Mouse (Mus musculus) right cerebral cortex, postnatal 4 days (tissue): ENCODE measurements around the gene Aipl1.

Source experiments
- DNase-seq: peaks from one replicate; pipeline ENCODE4 v3.0.0-alpha.2; 2022

Aipl1 gene

DNA sequence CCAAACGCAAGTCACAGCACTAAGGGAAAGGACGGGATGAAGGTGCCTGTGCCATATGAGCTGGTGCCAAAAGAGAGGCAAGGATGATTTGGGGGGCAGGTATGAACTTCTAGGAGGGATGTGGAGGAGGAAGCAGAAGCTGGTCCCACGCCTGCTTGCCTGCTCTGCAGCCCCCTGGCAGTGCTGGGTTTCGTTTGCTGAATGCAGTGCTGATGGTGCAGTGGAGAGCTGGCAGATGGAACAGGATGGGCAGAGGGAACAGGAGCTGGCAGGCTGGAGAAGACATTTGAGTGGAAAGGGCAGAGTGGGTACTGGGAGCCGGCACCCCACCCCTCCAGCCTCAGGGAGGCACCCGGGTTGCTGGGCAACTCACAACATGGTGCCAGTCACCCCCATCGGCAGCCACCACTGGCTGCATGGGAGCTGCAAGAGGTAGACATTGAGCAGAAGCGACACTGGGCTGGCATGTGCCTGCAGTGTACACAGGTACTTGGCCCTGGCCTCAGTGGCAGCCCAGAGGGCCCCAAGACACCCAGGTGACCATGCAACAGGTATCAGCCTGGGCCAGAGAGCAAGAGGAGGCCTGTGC is 12.0 kb upstream of the Aipl1 start:
- no peak for DNase-seq

DNA sequence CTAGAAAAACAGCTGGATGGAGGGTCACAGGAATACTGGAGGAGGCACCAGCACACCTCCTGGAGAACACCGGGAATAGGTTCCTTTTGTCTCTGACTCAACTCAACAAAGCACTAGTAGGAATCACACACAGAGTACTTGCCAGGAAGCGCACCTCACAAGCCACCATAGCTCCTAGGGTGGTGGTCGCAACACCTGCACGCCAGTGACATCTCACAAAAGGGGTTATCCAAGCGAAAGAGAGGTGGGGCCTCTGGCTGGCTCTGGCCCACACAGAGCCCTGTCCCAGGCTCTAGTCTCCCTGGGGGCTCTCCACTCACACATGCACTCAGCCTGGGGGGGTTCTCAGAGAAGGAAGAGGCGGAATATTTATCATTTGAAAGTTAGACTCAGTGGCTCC is 11.4 kb upstream of the Aipl1 start:
- no peak for DNase-seq

DNA sequence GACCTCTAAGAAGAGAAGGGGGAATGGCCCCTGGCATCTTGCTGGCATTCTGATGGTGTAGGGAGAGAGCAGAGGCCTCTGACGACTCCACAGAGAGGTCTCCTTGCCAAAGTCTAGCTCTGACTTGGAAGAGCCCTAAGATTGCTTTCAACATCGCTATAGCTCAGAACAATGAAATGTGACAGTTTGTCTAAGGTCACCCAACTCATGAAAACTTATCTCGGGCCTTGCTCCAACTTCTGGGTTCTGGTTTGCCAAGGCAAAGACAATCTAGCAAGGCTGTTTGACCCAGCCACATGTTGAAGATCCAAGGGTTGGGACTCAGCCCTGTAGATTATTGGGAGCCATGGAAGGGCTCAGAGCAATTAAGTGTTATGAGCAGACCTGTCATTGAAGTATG is 6.9 kb upstream of the Aipl1 start:
- DNase-seq = no peak

DNA sequence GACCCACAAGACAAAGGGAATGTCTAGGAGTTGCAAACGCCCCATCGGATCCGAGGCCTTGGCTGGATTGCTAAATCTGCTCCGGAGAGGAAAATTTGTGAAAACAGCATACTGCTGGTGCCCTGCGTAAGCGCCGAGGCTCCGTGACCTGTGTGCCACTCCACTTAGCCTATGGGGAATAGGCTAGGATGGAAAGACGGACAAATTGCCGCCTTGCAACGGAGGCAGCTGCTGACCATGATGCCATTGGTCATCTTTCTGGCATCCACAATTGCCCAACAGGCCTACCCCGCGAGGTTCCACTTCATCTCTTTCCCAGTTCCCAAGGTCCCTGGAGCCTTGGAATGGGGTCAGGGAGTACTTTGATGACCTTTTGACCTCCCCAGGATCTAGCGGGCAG is 5.3 kb upstream of the Aipl1 start:
- DNase-seq = no peak

DNA sequence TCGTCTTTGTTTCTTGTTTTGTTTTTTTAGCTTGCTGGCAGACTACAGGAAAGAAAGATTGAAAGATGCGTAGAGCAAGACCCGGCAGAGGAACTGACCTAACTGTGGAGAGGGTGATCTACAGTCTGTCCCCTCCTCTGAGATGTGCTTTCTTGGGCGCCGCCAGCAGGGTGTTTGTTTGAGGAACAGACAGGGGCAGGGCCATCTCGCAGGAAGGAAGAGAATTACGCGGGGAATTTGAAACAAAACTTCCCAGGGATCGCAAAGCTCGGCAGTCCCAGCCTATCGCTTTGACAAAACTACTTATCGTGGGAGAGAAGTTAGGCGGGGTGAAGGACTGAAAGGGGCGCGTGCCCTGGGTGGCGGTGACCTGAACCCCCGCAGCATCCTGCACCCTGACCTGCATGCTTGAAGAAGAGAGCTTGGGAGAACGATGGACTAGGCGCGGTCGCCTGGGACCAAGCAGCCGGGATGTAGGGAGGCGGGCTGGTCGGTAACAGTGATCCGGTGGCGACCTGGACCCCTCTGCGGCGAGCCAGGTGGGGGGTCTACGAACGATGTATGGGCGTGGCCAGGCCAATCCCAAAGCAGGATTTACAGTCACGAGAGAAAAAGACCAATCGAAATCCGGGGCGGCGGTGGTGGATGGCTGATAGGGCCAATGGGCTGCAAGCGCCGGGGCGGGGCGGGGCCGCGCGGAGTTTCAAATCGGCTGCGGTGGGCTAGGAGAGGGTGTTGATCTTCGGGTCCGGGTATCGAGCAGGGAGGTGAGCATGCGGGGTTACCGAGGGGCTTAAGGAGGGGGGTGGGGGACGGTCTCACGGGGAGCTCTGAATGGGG is 4.7 kb upstream of the Aipl1 start, which contains the start of gene Pimreg:
TSS of gene Pimreg (plus strand) at position 265 of the 840 bp plus-strand sequence.
- peak; percentile 91 for DNase-seq

DNA sequence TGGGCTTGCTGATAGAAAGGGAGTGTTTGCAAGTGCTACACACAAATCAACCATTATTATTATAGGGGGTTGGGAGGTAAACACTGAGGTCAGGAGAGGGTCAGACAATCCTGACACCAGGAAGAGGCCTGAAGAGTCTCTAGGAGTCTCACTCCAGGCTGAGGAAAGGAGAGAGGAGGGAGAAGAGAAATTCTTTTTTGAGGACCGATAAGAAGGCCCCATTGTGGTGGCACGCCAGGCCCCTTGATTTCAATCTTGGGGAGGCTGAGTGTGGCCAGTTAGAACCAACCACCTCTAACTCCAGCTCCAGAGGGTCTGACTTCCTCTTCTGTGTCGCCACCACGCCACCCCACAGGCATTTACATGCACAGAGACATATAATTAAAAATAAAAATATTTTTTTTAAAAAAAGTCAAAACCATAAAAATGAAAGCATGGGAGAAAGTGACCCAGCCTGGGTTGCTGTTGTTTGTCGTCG is 4.0 kb upstream of the Aipl1 start:
- DNase-seq = no peak

DNA sequence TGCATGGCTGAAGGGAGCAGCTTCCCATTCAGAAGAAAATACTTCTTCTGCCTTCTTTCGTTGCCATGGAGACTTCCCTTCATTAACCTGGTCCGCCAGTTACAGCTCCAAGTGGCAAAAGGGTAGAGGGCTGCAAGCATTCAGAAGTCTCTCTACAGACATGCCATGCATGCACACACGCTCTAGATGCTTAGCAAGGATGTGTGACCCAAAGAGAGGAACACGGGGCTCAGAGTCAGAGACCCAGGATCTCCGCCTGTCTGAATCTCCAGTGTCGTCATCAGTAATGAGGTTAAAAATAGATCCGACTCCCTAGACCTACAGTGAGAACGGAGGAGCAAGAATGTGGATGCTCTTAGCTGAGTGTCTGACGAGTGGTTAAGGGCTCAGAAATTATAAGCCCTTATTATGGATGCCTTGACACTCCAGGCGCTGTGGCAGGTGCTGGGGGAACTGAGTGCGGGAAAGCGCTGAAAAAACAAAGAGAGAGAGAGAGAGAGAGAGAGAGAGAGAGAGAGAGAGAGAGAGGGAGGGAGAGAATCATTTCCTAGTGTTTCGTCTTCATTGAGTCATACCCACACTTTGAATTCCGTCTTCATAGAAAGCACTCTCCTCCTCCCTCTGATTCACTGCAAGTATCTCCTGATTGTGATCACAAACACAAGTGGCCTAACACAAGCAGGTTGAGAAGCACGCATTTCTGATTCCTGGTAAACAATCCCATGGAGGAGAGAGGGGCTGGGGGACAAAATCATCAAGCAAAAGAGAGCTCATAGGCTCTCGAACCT is 2.5 kb upstream of the Aipl1 start:
- no peak for DNase-seq

DNA sequence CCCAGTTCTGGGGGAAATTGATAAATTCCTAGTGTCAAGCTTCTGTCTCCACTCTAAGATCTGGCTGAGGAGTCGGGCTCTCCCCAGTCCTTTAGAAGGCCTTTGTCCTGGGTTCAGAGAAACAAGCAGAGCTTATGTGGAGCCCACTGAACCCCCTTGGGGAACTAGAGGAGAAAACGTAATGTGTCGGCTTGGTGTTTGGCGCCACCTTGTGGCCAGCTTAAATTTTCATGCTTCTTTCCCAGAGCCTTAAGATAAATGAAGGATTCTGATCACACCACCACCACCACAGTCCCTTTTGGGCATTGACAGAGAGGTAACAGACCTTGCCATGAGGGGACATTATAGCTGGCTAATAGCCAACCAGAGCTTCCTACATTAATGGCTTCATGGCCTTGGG is 687 bp upstream of the Aipl1 start:
- peak; percentile 93 for DNase-seq

DNA sequence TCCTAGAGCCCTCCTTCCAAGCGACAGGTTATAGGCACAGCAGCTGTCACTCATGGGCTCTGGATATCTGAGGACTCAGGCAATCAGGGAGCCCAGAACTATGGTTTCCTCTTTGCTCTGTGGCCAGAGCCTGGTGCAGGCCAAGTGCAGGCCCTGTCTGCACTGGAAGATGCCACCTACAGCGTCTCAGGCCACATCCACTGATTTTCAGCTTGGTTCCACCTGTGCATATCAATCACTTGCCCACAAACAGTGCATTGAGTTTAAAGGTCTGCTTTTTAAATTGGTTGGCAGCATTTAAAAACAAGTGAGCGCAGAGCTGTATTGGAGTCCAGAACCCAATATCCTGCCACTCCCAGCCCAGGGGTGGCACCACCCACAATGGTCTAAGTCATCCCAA is 4.7 kb downstream of the Aipl1 start:
- no peak for DNase-seq

DNA sequence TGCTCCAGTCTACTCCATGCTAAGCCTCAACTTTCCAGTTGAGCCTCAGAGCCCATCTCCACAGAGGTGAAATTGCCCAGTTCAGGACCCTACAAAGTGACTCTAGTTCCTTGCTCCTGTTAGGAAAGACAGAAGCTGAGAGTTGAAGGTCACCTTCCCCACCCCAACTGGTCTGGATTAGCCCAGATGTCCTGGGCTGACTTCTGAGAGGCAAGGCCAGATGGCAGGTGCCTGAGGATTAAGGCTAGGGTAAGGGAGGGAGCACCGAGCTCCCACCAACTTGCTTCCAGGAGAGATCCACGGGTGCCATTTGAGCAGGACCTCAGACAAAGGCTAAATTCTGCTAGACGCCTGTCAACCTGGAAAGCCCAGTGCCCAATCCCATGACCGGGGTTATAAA is 5.2 kb downstream of the Aipl1 start:
- DNase-seq = no peak

DNA sequence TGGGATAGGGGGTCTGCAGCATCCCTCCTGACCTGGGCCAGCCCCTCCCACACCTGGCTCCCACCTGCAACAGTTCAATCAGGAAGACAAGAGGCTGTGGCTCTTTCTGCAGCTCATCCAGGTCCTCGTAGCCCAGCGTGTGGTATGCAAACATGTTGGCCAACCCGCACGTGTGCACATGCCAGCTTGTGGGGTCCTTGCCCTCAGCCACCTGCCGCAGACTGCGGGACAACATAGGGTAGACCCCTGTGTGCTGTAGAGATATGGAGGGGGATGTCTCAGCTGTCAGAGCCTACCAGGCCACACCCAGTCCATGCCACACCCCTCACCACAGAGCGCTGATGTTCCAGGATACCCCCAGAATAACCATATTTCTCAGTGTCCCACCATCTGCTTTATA is 6.0 kb downstream of the Aipl1 start:
- DNase-seq = no peak

DNA sequence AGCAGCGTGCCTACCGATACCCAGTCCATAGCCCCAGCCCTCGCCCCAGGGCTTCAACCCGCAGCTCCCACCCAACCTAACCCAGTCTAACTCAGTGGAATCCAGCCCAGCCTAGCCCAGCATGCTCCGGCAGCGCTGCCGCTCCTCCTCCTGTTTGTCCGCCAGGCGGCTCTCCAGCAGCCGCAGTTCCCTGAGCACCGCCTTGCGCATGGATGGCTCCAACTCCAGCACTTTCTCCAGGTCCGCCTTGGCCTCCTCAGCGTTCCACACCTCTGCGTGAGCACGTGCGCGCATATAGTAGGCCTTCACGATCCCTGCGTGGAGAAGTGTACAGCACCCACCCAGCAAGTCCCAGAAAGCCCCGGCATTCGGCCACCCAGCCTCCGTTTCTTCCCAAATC is 8.2 kb downstream of the Aipl1 start:
- DNase-seq = peak; percentile 63

DNA sequence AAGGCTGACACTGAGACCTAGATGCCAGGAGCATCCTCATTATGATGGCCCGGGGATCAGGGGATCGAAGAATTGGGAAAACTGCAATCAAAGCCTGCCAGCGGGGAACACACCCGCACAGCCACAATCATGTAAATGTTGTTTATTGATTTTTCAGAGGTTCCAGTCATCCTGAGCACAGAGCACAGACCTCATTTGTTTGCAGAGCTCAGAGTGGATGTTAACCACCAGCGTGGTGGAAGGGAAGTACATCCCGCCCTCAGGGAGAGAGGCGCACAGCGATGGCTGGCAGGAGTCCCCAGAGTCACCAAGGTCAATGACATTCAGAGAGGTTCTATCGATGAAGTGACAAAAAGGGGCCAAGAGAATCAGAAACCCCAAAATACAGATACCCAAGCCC is 9.5 kb downstream of the Aipl1 start:
- DNase-seq = no peak

DNA sequence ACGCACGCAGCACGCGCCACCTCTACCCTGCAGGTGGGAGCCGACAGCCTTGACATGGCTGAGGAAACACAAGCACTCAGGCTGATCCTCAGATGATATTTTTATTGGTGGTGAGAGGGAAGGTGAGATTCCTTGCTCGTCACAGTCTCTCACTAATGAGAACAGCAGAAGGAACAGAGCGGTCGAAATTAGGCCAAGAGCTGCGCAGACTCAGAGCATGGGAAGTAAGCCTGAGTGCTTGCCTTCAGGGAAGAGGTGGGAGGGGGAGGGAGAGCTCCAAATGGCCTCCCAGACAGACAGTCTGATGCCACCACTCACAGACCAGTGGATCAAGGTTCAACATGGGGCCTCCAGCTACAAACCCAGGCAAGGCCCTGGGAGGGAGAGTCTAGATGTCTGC is 10.8 kb downstream of the Aipl1 start:
- no peak for DNase-seq

DNA sequence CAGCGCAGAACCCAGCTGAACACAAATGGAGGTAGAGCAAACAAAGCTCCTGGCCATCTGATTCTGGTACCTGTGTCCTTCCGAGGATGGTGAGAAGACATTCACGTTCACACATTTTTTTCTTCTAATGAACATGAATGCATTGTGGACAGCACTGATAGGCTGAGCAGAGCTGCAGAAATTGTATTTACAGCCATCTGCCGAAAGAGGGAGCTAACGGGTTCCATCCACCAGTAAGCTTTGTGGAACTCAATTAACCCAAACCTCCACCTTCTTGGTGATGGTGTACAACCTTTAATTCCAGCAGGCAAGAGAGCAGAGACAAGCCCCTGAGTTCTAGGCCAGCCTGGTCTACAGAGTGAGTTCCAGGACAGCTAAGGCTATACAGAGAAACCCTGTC is 11.5 kb downstream of the Aipl1 start:
- no peak for DNase-seq

DNA sequence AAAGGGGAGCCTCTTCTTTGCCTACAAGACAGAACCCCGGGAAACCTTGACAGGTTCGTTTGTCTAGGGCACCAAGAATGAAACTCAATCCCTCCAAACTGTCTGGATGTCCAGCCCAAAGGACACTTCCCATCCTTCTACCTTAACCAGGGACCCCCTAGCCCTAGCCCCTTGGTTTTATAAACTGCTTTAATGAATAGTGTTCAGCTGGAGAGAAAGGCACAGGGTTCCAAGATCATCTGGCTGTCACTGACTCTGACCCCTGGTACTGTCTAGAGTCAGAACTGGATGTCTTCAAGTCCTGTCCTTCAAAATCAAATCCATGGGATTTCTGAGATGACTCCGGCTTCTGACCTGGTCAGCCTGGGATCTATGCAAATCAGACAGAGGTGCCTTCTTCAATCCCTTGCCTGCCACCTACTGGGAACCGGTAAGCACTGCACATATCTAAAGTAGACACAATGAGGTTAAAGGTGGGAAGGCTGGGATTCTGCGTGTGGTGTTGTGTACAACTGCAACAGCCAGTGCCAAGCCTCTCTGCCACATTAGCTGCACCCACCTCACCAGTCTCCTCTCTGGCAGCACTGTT is 13.0 kb downstream of the Aipl1 start:
- DNase-seq = peak; percentile 64

DNA sequence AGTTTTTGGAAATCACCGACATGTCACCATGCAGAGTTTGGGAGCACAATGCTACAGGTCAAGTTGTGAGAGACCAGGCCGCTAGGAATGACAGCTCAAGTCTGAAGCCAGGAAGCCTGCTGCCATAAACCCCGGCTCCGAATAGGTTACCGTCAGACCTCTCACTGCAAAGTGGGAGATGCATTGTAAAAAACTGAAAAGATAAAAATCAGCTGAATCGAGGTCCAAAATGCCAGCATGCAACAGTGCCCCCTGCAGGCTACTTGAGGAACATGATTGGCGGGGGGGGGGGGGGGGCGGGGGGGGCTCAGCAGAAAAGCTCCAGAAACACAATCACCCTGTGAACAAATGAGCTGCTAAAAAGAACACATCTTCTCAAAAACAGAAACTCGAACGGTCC is 13.7 kb downstream of the Aipl1 start:
- peak; percentile 69 for DNase-seq

DNA sequence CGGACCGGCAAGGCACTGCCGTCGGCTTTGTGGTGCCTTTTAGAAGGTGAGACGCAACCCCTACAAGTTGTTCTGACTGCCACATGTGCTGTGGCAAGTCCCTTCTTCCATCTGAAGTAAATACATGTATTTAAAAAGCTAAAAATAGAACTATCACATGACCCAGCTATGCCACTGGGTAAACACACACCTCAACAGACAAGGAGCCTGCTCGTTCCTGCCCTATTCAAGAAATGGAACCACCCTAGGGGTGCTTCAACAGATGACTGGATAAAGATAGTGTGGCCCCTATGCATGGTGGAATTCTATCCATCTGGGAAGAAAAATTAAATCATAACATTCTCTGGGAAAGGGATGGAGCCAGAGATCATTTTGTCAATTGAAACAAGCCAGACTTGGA is 14.5 kb downstream of the Aipl1 start:
- DNase-seq = no peak

DNA sequence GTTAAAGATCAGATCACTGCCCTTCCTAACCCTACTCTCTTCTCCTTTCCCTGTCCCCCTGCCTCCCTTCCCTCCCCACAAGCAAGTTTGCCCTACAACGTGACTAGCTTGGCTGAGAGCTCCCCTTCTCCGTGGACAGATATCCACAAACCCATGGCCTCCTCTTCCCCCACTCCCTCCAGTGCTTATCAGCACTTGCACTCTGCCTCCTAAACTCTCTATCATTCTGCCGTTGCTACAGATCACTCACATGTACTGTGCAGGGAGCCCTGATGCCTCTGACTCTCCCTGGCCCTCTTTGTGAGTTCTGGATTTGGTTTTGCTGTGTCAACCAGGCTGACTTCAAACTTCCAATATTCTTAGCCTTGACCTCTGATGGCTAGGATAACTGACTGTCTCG is 16.3 kb downstream of the Aipl1 start:
- no peak for DNase-seq

DNA sequence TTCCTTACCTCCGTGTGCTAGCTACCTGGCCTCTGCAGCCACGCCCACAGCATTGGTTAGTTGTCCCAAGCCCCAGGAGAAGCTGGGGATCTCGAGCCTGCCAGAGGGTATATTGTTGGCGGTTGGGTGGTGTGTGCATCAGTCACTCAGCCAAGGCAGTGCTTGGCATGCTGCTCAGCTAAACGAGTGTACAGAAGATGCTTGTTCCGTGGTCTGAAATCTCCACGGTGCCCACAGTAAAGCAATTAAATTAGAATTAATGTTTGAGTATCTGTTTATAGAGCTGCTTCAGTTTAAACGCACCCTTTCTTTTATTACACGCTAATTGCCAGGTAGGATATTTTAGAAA is 20.1 kb downstream of the Aipl1 start:
- DNase-seq = no peak

DNA sequence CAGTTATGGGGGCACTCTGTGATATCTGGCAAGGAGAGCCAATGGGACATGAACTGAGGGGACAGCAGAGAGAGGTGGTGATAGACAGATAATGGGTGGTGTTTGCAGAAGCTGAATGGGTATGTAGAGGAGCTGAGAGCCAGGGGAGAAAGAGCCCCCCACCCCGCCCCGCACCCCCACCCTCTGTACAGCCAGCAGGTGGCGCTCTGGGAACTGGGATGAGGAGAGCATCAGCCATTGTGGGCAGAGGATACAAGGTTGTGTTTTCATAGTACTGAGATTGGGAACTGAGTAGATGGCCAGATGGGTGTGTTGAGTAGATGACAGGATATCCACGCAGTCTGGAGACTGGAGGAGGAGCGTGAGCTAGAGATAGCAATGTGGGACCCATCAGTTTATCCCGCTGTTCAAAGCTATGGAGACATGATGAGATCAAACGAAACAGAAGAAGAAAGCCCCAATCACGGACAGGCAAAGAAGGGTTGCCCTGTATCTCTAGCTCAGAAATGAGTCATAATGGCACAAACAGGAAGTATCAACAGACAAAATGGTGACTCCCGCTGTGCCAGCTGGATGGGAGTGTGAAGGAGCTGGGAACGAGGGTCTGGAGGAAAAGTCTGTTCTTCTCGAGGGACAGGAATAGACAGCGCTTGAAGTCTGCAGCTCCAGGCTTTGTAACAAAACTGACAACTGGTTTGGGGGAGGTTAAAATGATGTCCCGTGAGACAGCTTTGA is 20.6 kb downstream of the Aipl1 start:
- no peak for DNase-seq

DNA sequence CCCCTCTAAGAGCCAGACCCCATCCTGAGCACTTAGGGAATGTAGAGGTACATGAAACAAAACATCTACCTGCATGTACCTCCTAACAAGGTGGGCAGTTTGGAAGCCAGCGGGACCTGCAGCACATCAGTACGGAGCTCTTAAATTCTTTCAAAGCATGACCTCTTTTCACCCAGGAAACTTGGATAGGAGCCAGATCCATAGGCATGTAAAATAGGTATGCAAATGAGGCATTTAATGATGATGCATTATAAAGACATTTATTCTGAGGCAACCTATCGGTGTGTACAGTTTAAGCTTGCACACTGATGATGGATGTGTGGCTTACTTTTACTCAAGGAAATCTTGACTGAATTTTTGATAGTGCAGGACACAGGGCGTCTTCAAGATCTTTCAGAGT is 22.6 kb downstream of the Aipl1 start:
- DNase-seq = no peak

DNA sequence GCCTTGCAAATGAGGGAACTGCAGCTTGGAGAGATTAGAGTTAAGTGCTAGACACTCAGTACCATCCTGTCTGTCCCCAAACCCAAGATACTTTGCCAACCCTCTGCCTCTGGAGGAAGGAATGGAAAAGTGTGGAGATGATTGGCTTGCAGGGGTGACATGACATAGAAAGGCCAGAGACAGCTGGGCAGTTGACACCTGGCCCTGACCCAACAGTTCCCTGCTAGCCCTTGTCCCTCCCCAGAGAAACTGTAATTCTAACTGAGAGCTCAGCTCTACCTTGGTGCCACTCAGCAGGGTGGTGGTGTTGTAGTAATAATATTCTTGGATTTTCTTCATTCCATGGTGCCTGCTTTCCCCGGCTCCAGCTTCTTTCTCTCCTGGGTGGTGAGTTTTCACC is 25.4 kb downstream of the Aipl1 start:
- DNase-seq = no peak
